Mouse (Mus musculus): ENCODE data around the gene Cdc42ep5.
"Not testable (repeated sequence)": the region's sequence is repeated elsewhere in the genome, so short reads cannot be mapped to it uniquely, and the experiment has no call there.

Gene Cdc42ep5

DNA sequence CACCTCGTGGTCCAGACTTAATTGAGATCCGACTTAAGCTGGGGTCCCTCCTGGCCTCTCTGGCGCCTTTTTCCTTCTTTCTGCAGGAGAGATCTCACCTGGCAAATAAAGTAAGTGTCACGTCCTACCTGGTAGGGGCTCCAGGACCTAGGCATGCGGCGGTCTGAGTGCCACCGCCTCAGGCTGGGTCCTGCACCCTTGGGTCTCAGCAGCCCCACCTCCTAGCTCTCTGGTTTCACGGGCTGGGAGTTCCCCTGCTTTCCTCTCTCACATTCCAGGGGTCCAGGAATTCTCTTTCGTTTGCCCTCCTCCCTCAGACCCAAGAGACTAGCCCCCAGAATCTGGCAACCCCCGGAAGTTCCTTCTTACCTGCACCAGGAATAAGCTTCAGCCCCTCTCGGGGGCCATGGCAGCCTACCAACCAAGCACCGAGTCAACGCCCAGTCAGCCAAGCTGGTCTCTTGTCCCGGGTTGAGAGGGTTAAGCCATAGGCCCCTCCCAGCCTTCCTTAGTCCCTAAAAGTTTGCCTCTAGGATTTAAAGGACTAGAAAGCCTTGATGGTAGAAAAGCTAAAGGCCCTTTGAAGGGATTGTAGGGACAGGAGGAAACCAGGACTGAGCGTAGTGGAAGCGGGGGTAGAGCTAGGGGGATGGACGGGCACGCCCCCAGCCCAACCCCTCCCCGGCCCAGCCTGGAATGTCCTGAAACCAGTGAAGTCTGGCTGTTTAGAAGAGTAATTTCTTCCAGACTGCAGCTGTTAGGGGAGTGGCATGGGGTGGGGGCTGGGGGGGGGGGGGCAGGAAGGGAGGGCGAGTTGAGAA lies at the start of gene Cdc42ep5:
Gene Cdc42ep5 (minus strand): TSS at position 771 of the 821 bp plus-strand sequence.
- DNase-seq (ENCODE audit: low spot score) = peak; percentile 51

DNA sequence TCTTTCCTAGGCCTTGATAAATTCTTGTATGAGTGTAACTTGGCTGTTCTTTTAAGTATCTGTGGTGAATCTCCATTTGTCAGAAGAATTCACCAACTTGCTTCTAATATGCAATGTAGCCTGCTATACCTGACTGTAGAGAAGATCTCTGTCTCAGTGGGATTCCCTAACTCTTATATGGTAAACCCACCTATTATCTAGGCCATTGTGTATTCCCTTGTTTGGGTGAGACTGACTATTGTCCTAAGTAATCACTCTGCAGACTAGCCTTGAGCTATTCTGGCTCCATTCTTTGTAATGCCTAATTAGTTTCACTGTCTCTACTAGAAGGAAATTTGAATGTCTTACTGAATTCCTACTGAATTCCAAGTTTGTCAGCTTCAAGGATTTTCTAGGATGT lies 48.8 kb upstream of the Cdc42ep5 start:
- not testable (repeated sequence) for DNase-seq (ENCODE audit: low spot score)

DNA sequence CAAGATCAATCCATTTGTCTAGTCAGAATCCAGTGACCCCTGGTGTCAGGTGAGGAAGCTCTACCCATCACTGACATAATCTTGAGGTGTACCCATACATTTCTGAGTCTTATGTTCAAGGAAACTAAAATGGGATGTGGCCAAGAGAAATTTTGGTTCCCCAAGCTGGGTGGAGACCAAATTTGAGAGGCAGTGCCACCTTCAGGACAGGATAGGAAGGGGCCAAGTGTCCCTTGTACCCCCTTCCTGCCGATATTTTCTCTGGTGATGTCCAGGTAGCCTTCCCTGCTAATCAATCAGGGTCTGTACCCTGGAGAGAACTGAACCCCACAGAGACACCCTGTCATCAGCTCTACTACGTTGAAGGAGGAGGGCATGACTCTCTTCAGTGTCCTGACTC lies 44.0 kb upstream of the Cdc42ep5 start:
- no peak for DNase-seq (ENCODE audit: low spot score)

DNA sequence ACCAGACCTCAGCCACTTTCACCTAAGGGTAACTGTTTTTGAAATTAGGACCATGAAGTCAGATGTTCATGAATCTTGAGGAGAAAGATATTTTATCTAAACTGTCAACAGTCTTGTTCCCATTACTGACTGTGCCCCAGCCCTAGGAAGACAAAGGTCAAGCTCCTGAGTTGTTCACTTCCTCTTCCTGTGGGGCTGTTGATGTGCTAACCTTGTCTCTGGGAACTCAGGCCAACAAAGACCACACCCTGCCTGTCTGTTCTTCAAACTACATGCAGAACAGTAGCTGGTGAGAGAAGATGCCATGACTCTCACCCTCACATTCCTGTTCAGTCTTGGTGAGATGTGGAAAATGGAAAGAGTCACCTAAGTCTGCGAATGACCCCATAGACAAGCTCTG lies 42.5 kb upstream of the Cdc42ep5 start:
- no peak for DNase-seq (ENCODE audit: low spot score)

DNA sequence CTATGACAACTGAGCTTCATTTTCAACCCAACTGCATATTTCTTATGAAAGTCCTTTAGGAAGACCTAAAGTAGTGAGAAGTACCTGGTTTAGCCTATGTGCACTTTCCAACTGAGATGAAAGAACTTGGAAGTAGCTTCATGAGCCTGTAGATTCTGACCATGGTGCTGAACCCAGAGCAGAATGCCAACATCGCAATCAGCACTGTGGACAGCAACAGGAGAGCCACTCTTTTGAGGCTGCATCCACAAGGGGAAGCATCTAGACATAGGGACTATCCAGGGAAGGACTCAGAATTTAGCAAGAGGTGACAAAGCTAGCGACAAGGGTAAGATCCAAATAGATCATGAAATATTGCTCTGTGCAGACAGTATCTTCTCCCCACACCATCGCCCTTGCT lies 13.8 kb upstream of the Cdc42ep5 start:
- DNase-seq (ENCODE audit: low spot score) = no peak

DNA sequence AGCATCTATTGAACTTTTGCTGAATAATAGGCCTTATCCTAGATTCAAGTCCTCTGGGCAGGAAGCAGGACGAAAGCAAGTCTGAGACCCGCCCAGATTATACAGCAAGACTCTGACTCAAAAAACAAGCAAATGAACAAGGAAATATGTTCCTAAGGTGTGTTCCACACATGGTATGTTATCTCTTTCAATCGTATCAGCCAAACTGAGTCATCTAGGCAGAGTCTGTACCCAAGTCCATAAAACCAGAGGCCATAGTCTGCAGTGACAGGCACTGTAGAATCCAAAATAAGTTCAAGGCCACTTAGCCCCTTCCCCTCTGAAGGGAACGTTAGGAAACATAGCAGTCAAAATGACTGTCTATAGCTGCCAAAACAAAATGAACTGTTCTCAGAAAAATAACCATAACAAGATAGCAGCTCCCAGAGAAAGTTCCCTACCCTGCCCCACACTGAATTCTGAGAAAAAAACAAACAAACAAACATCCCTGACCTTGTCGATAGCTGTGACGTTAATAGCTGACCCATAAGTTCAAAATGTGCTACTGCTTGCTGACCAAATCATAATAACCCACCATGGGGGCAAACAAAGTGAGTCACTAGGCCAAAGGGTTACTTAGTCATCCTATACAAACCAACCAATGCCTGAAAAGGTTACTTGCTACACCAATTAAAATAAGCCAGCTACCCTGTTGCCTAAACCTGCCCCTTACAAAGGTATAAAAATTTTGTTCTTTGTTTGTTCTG lies 5.7 kb upstream of the Cdc42ep5 start:
- DNase-seq (ENCODE audit: low spot score) = no peak

DNA sequence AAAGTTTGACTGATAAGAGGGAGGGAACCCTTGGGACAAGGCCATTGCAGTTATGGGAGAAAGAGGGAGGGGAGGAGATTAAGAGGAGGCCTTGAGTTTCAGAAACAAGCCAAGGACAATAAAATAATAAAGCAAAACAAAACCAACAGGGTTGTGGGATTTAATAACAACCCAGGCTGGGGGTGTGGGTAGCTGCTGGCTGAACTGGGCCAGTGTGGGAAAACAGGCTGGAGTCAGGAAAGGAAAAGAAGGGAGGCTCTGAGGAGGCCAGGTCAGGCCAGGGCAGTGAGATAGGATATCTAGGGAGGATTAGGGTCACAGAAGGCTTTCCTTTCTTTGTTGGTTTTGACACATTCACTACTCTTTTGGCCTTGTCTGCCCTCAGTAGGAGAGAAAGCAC lies 2.4 kb upstream of the Cdc42ep5 start:
- no peak for DNase-seq (ENCODE audit: low spot score)

DNA sequence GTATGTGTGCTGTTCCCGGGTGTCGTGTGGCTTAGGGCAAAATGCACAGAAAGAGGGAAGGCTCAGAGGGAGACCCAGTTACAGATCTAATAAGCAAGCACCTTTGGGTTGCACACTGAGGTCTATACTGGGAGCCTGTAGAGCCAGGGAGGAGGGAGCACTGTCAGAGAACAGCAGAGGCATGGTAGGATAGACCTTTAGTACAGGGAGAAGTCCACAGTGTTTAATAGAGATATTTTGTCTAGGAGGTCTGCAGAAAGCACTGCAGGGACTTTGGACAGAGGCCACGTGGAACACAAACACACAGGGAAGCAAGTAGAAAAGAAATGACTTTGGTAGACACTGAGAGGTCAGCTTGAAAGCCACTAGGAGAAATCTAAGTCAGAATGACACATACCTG lies 626 bp upstream of the Cdc42ep5 start:
- no peak for DNase-seq (ENCODE audit: low spot score)

DNA sequence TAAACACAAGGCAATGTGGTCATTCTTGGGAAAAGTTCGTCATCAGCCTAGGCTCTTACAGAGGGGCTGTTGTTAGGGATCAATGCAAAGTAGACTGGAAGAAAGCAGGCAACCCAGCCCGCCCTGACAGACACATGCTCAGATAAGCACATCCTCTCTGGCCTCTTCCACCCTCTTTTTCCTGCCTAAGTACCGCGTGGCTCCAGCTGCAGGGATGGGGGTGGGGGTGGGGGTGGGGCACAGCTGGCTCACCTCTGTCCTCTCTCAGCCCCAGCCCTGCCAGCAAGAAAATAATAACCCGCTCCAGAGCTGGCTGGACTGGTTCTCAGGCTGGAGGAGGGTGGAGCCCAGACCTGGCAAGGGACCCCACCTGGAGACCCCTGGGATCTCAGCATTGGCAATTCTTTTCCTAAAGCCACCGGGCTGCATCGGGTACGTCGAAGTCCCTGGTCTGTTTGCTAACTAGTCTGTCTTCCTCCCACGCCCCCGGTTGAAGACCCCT lies 1.0 kb downstream of the Cdc42ep5 start:
- peak; percentile 48 for DNase-seq (ENCODE audit: low spot score)

DNA sequence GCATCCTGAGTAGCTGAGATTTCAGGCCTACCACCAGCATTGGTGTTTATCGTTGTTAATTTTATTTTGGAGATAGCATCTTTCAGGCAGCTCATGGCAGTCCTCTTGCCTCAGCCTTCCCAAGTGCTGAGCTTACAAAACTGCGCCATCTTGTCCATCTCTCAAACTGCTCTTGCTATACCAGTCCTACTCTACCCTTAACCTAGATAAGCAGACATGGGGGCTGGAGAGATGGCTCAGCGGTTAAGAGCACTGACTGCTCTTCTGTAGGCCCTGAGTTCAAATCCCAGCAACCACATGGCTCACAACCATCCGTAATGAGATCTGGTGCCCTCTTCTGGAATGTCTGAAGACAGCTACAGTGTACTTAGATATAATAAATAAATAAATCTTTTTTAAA lies 3.1 kb downstream of the Cdc42ep5 start:
- not testable (repeated sequence) for DNase-seq (ENCODE audit: low spot score)

DNA sequence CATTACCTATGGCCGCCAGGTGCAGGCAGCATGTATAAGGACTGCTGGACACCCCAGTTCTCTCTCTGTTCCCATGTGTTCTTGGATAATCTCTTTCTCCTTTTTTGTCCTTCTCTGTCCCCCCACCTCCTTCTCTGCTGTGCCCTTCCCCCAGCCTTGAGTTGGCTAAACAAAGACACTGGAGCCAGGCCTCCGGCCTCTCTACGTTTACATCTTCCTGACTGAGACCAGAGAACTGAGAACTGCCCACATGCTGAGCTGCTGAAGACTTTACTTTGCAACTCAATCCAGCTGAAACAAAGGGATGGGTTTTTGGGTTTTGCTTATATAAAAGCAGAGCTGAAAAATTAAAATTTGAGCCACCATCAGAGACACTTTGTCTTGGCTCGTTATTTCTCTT lies 9.7 kb downstream of the Cdc42ep5 start:
- no peak for DNase-seq (ENCODE audit: low spot score)

DNA sequence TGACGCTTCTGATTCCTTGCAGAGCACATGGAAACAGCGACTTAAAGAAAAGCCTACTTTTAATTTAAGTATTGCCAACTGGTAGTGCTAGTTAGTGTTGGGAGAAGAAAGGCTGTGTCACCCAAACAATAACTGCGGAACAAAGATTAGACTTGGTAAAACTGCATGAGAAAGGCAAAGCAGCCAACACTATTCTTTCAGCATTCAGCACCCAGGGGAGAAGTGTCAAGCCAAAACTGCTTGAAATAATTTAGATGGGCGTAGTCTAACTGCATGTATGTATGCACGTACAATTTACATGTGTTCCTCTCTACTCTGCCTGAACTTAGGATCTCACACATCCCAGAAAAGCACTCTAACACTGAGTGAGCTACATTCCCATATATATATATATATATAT lies 10.3 kb downstream of the Cdc42ep5 start:
- DNase-seq (ENCODE audit: low spot score) = no peak

DNA sequence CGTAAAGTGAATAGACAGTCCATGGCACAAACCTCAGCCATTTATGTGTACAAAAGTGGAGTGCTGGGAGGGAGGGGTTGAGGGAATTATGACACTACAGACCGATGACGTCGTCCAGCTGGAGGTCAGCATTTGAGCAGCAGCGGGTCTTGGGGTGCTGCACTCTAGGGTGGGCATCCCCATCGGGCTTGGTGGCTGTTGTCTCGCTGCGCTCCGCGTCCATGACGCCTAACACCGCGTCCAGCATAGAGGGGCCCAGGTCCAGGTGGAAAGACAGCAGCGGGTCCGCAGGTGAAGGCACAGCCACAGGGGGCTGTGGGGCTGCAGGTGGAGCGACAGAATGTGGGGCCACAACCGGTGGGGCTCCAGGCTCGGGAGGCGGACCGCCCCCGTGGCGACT lies 13.4 kb downstream of the Cdc42ep5 start:
- DNase-seq (ENCODE audit: low spot score) = no peak

DNA sequence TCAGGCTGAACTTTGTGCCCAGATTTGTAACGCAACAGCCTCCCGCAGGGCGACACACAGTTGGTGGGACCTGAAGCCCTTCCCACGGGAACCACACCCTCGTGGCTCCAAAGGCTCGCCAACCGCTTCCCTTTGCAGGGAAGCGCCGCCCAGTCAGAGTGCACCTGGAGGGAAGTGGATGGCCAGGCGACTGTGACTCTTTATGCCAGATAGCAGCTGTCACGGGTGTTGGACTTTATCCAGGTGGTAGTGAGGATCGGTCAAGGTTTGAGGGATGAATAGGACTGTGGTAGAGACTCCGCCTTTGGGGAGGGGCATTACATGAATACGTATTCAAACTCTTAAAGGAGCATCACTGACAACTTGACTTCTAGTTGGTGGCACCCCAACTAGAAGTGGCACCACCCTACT lies 13.8 kb downstream of the Cdc42ep5 start:
- DNase-seq (ENCODE audit: low spot score) = no peak

DNA sequence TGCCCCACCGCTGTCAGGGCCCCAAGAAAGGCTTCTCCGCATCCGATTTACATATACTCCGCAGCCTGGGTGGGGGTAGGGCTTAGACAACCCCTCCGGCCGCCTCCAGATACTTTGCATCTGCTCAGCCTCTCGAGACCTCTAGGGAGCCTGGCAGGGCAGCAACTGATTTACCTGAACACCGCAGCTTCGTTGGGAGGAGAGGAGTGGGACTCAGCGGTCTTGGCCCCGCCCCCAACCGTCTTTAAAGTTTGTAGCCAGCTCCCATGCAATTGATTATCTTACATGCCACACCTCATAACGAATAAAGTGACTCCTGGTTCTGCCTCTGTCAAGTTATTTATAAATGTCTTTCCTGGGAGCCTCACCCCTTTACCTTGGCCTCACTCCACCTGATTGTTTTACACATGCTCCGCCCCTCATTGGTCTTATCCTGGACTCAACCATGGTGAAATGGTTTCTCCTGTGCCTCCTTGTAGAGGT lies 14.6 kb downstream of the Cdc42ep5 start, which contains the start of gene Leng9:
Gene Leng9 (minus strand): TSS at position 316 of the 483 bp plus-strand sequence.
- no peak for DNase-seq (ENCODE audit: low spot score)

DNA sequence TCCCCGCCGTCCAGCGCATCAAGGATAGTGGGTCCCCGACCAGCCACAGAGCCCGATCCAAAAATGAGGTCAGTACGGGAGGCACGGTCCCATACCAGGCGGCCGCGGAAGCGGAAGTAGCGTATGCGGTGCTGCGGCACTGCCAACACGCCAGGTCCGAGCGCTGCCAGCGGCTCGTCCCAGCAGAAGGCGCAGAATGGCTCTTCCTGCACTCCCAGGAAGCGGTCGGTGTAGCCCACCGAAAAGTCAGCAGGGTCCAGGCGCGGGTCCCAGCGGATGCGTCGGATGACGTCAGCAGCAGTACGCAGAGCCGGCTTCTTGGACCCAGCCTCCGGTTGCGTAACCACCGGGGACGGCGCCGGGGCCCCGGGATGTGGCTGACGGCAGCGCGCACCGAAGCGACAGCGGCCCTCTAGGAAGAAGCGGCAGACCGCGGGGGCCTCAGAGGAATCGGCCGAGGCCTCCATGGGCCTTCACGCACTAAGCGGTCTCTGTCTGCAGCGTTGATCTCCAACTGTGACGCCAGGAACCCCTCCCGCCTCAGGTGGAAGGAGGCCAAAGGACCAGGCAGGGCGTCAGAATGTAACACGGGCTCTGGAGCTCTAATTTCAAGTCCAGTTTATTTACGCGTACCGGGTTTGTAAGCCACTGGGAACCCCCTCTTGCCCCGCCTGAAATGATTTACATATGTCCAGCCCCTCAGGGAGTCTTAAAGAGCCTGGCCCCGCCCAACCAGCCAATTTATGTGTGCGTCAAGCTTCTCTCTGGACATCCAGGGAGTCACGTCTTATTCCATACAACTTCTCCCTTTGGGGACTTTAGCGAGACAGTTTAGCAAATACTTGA lies 15.2 kb downstream of the Cdc42ep5 start:
- peak; percentile 81 for DNase-seq (ENCODE audit: low spot score)

DNA sequence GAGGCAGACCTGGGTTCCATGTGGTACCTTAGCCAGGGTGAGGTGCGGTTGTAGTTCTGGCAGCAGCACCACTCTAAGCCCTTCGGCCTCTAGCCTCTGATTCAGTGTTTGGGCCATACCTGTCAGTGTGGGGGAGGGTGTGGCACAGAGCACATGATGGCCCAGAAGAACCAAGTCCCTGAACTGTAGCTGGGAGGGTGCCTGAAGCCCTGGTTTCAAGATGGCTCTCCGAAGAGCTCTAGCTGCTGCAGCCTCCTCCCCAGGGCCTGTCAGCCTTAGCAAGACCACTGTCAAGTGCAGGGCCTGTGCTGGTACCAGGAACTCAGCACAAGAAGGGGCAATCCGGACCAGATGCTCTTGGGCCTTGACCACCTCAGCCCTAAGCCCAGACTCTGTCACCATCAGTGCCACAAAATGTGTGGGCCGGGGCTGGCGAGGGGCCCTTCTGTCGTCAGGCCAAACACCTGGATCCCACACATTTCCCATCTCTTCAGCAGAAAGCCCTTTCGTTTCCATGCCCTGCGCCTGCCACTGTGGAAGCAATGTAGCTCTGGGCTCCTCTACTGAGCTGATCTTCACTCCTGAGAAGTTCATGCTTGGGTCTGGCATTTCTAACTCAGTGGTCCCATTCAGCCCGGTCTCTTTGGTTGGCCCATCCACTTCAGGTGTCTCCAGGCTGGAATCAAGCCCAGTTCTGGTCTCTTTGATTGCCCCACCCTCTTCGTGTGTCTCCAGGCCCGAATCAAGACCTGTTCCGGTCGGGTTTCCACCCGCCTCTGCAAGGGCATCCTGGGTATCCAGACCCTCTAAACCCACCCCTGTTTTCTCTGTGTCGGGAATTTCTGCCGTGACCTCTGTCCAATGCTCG lies 16.1 kb downstream of the Cdc42ep5 start:
- no peak for DNase-seq (ENCODE audit: low spot score)

DNA sequence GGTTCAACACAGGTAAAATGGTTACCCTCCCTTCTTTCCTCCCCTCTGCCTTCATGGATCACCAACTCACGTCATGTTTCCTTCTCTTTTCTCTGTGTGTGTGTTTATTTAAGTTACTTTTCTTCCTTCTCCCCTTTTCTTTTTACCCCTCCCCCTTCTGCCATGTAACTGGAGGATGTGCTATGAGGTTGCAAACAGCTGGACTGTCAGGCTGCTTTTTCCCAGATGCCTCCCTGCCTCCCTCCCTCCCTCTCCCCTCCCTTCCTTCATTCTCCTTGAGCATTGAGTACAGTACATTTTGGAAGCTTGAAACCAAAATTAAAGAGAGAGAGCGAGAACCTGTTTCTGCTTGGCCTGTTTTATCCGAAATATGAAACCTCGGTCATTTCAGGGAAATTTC lies 16.8 kb downstream of the Cdc42ep5 start:
- DNase-seq (ENCODE audit: low spot score) = no peak

DNA sequence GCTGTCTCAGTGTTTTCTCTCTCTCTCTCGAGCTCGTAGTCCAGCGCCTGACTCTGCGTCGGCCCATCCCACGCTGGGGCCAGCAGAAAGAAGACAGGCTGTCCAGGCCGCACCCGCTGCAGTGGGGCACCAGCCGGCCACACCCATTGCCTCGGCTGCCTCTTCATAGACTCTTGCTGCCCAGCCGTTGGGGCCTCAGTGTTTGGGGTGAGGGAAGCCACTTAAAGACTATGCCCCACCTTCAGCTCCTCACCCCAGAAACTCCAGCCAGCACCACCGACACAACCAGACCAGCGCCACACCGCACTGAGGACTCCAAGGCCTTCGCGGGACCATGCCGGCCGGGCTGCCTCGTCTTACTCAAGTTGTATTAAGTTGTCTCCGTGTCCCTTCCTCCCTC lies 17.3 kb downstream of the Cdc42ep5 start:
- peak; percentile 27 for DNase-seq (ENCODE audit: low spot score)

DNA sequence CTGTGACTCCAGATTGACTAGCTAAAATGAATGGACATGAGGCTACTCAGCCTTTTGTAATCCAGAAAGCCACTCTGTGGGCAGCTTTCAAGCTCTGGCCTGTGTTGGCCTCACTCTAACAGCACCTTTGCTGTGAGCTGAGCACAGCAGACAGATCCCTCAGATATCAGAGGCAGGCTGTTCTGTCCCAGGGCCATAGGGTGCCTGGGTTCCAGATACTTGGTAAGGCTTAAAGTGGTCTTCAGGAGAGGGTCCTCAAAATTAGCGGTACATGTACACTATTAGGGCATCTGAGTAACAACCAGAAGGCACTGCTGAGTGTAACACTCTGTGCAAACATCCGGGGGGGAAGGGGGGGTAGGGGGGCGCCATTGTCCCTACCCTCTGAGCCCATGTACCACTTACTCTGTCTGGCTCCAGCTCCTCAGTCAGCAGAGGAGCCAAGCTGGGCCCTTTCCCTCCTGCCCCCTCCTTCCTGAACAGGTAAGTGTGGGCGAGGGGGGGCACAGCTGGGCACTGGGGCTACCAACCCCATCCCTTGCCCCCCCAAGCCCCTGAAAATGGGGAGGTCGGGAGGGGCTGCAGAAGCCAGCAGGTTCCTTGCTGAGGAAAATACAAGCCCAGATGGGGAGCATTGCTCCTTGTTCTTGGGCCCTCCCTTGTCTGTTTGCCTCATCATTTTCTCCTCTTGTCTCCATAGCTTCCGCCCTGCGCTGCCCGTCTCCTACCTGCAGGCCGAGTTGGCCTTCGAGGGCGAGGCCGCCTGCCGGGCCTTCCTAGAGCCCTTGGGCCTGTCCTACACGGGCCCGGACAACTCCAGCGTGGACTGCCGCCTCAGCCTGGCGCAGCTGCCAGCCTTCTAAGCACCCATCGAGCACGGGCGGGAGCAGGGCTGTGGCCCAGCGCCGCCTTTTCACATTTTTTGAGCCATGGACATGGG lies 18.1 kb downstream of the Cdc42ep5 start:
- DNase-seq (ENCODE audit: low spot score) = no peak

Measured in MN1 (cell line).